Mouse (Mus musculus) embryonic fibroblast, embryonic 13.5 days (primary cell): ENCODE data around the gene Clspn.

Source experiments
- CTCF ChIP-seq: IDR thresholded peaks from 2 replicates; pipeline ENCODE4 v1.5.1; 2011; ENCODE audit warnings: mild to moderate bottlenecking, control low read depth, low read length, moderate library complexity, borderline replicate concordance; ENCODE audit not compliant: insufficient read depth
- POLR2A ChIP-seq: IDR thresholded peaks from 2 replicates; pipeline ENCODE4 v1.6.1; 2011; ENCODE audit warnings: low read depth, mild to moderate bottlenecking, control low read depth, low read length, moderate library complexity

DNA sequence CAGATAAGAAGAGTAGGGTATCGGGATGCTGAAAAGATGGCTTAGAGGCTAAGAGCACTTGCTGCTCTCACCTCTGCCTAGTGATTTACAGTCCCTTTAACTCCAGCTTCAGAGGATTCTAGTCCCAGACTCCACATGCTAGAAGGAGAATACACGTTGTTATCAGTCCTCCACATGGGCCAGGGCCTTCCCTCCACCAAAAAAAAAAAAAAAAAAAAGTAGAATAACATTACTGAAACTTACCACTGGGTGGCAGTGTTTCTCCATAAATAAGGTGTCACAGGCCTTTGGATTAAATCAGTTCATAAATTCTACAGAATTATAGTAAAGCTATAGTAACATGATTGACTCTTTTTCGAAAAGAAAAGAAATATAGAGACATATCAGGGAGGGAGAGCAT is 2.3 kb upstream of the Clspn start:
- TF ChIP-seq CTCF (no peak), POLR2A (no peak)
